8 mouse cellular contexts compared by ENCODE assay signal in the genomic region with DNA sequence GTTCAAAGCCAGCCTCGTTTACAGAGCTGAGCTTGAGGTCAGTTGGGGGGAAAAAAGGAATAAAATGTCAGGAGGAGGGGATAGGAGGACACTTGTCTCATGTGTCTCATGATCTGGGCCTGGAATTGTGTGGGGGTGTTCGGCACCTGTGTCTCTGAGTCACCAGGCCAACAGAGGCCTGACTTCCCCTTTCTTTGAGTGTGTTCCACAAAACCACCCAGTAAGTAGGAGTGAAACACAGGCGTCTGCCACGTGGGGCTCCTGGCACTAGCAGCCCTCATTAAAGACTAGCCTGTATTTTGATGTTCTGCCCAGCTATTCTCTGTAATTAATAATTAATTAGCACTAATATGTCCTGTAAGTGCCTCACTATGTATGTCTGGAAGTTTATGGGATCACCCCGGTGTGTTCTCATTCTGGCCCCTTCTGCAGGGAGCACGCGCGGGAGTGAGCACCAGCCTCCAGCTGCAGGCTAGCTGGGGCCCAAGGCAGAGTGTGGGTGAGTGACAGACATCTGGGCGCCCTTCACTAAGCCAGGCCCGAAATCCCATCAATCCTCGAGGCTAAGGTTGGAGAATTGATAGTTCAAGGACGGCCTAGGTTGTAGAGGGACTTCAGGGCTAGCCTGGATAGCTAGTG. TPM values are rescaled to one million over a fixed set of nuclear protein-coding genes. Genes with fewer than 3 reads are reported as not detected.
DNase-seq lines count a peak whose midpoint lies in the region; ATAC-seq and TF ChIP-seq lines count a peak whose summit lies in the region.

No protein-coding gene starts in this region.

- no peaks in the 10 kb centered on the region for H3K36me3 ChIP-seq in kidney, adult 2 months (ENCODE audit: control insufficient read depth, insufficient read depth, low read length)
- no peaks in the 10 kb centered on the region for H3K36me3 ChIP-seq in embryonic facial prominence, embryonic 14.5 days (ENCODE audit: control insufficient read depth, insufficient read depth, low read length)
- H3K36me3 ChIP-seq in kidney, postnatal 0 days (ENCODE audit: insufficient read depth, low read length) = no peaks in the 10 kb centered on the region
- peaks cover 9% of the 10 kb centered on the region for H3K36me3 ChIP-seq in midbrain, postnatal 0 days (ENCODE audit: insufficient read depth, low read length)

- no peak for TF ChIP-seq POLR2A in kidney, adult 2 months (IDR thresholded peaks at IDR 0.05; ENCODE audit: low read depth, low read length)

- H3K4me2 ChIP-seq in embryonic facial prominence, embryonic 14.5 days (ENCODE audit: low read depth, low read length) = peak overlapping the region; percentile 98; the same call in 1 of the 2 replicates
- peak overlapping the region; percentile 99 for H3K4me2 ChIP-seq in kidney, postnatal 0 days (ENCODE audit: low read length)
- no peak overlapping the region; the same call in 1 of the 2 replicates for H3K4me2 ChIP-seq in midbrain, postnatal 0 days (ENCODE audit: low read depth, low read length, poor library complexity, severe bottlenecking)

- H3K27me3 ChIP-seq in kidney, adult 2 months (replicated peaks; ENCODE audit: control insufficient read depth, insufficient read depth, low read length) = no peaks in the 10 kb centered on the region
- H3K27me3 ChIP-seq in embryonic facial prominence, embryonic 14.5 days (replicated peaks; ENCODE audit: control insufficient read depth, insufficient read depth, low read length) = no peaks in the 10 kb centered on the region
- H3K27me3 ChIP-seq in kidney, postnatal 0 days (ENCODE audit: insufficient read depth, low read length) = no peaks in the 10 kb centered on the region
- H3K27me3 ChIP-seq in midbrain, postnatal 0 days (ENCODE audit: insufficient read depth, low read length) = no peaks in the 10 kb centered on the region

- TF ChIP-seq CTCF in kidney, adult 2 months (conservative IDR thresholded peaks at IDR 0.05; ENCODE audit: insufficient read depth, insufficient read length, low read depth, low read length) = no peak
- TF ChIP-seq CTCF in kidney, postnatal 0 days (IDR thresholded peaks at IDR 0.05; ENCODE audit: low read depth) = no peak
- no peak for TF ChIP-seq CTCF in midbrain, postnatal 0 days (IDR thresholded peaks at IDR 0.05)

- peak; percentile 57 for DNase-seq in kidney, adult 2 months
- DNase-seq in kidney, postnatal 14 days = no peak
- no peak for DNase-seq in embryonic facial prominence, embryonic 14.5 days (ENCODE audit: low spot score)
- DNase-seq in kidney, postnatal 0 days (ENCODE audit: low spot score) = no peak
- no peak for DNase-seq in midbrain, postnatal 0 days (ENCODE audit: low spot score)
- DNase-seq in cerebellum, adult 8-10 months = no peak
- DNase-seq in gastrocnemius, postnatal 10 days = no peak
- no peak for DNase-seq in adrenal gland, adult (ENCODE audit: inconsistent age in 2 of 2, low spot score in 1 of 2)

- WGBS in kidney, adult 2 months = 44% methylated on average over 12 of the region's 12 CpGs
- 52% methylated on average over 12 of the region's 12 CpGs for WGBS in embryonic facial prominence, embryonic 14.5 days
- WGBS in kidney, postnatal 0 days = 45% methylated on average over 12 of the region's 12 CpGs
- WGBS in midbrain, postnatal 0 days = 60% methylated on average over 12 of the region's 12 CpGs

- ATAC-seq in embryonic facial prominence, embryonic 14.5 days (ENCODE audit: low read depth) = no peak
- ATAC-seq in kidney, postnatal 0 days (replicated peaks; ENCODE audit: low FRiP score, low read depth) = no peak
- ATAC-seq in midbrain, postnatal 0 days (ENCODE audit: low FRiP score) = no peak

- H3K9me3 ChIP-seq in embryonic facial prominence, embryonic 14.5 days (ENCODE audit: control insufficient read depth, low read length) = no peaks in the 10 kb centered on the region
- no peaks in the 10 kb centered on the region for H3K9me3 ChIP-seq in kidney, postnatal 0 days (replicated peaks; ENCODE audit: low read length)
- H3K9me3 ChIP-seq in midbrain, postnatal 0 days (ENCODE audit: low read length) = no peaks in the 10 kb centered on the region

- H3K27ac ChIP-seq in kidney, adult 2 months (ENCODE audit: insufficient read depth, low read depth, low read length) = no peak overlapping the region
- no peak overlapping the region for H3K27ac ChIP-seq in embryonic facial prominence, embryonic 14.5 days (replicated peaks; ENCODE audit: low read depth, low read length)
- H3K27ac ChIP-seq in kidney, postnatal 0 days = no peak overlapping the region
- no peak overlapping the region for H3K27ac ChIP-seq in midbrain, postnatal 0 days (ENCODE audit: low read depth, low read length)

- H3K4me3 ChIP-seq in kidney, adult 2 months (ENCODE audit: insufficient read depth, low read depth, low read length) = no peak overlapping the region
- peak overlapping the region; percentile 81; the same call in 1 of the 2 replicates for H3K4me3 ChIP-seq in embryonic facial prominence, embryonic 14.5 days (ENCODE audit: low read depth, low read length)
- H3K4me3 ChIP-seq in kidney, postnatal 0 days (replicated peaks; ENCODE audit: low read depth, low read length) = no peak overlapping the region; the same call in 1 of the 2 replicates
- no peak overlapping the region for H3K4me3 ChIP-seq in midbrain, postnatal 0 days (ENCODE audit: low read depth, low read length)

- no peak overlapping the region for H3K9ac ChIP-seq in embryonic facial prominence, embryonic 14.5 days (ENCODE audit: low read depth, low read length)
- H3K9ac ChIP-seq in kidney, postnatal 0 days (ENCODE audit: low read depth, low read length) = peak overlapping the region; percentile 36; the same call in 1 of the 2 replicates
- 0 out of 2 replicates have a peak overlapping the region, but pooled peaks have one; percentile 13 for H3K9ac ChIP-seq in midbrain, postnatal 0 days (replicated peaks; ENCODE audit: low read length, poor library complexity, severe bottlenecking)

- peaks cover 21% of the 10 kb centered on the region for H3K4me1 ChIP-seq in kidney, adult 2 months (ENCODE audit: control insufficient read depth, insufficient read depth, low read length)
- peaks cover 10% of the 10 kb centered on the region for H3K4me1 ChIP-seq in embryonic facial prominence, embryonic 14.5 days (ENCODE audit: control insufficient read depth, insufficient read depth, low read length)
- peaks cover 16% of the 10 kb centered on the region; the same call in 1 of the 2 replicates for H3K4me1 ChIP-seq in kidney, postnatal 0 days (replicated peaks; ENCODE audit: insufficient read depth, low read length)
- peaks cover 4% of the 10 kb centered on the region for H3K4me1 ChIP-seq in midbrain, postnatal 0 days (ENCODE audit: insufficient read depth, low read length)

RNA-seq across cellular contexts. Expression of gene Mfsd12, which starts 0.8 kb away (rescaled TPM):
- polyA plus RNA-seq in kidney, adult 2 months (2012; rRNA removed) = 23.4 and 28.1 TPM in 2 replicates
- 6.8 and 9.8 TPM in 2 replicates for polyA plus RNA-seq in embryonic facial prominence, embryonic 14.5 days (2014; fragmentation: Nextera tagmentation; extraction: Ambion mirVana)
- 11.3 and 11.6 TPM in 2 replicates for polyA plus RNA-seq in kidney, postnatal 0 days (2015; fragmentation: Nextera tagmentation; extraction: Ambion mirVana)
- 31.9 and 40.6 TPM in 2 replicates for total RNA-seq in midbrain, postnatal 0 days (2014; rRNA removed)
- 13.6 and 15.4 TPM in 2 replicates for polyA plus RNA-seq in midbrain, postnatal 0 days (2015; fragmentation: Nextera tagmentation; extraction: Ambion mirVana)
- 1 to 10 TPM; 4.5 to 7.5 TPM for total RNA-seq in gastrocnemius, postnatal 10 days (2021)

RNA-seq across cellular contexts. Expression of gene Hmg20b, which starts 6.2 kb away (rescaled TPM):
- 66.4 and 82.1 TPM in 2 replicates for polyA plus RNA-seq in kidney, adult 2 months (2012; rRNA removed)
- polyA plus RNA-seq in embryonic facial prominence, embryonic 14.5 days (2014; fragmentation: Nextera tagmentation; extraction: Ambion mirVana) = 66.8 and 78.7 TPM in 2 replicates
- 92.4 and 99.0 TPM in 2 replicates for polyA plus RNA-seq in kidney, postnatal 0 days (2015; fragmentation: Nextera tagmentation; extraction: Ambion mirVana)
- total RNA-seq in midbrain, postnatal 0 days (2014; rRNA removed) = 9.6 and 12.6 TPM in 2 replicates
- polyA plus RNA-seq in midbrain, postnatal 0 days (2015; fragmentation: Nextera tagmentation; extraction: Ambion mirVana) = 23.4 and 24.5 TPM in 2 replicates
- 10 to 100 TPM; 26.8 to 41.9 TPM for total RNA-seq in gastrocnemius, postnatal 10 days (2021)

RNA-seq across cellular contexts. Expression of gene 4930404N11Rik, which starts 9.1 kb away (rescaled TPM):
- polyA plus RNA-seq in kidney, adult 2 months (2012; rRNA removed) = 0.16 and 0.61 TPM in 2 replicates
- 0.31 and 0.71 TPM in 2 replicates for polyA plus RNA-seq in embryonic facial prominence, embryonic 14.5 days (2014; fragmentation: Nextera tagmentation; extraction: Ambion mirVana)
- polyA plus RNA-seq in kidney, postnatal 0 days (2015; fragmentation: Nextera tagmentation; extraction: Ambion mirVana) = 0.45 and 0.59 TPM in 2 replicates
- total RNA-seq in midbrain, postnatal 0 days (2014; rRNA removed) = 1.4 TPM in 1 of 2 replicates, not detected in the other
- 0.47 and 0.54 TPM in 2 replicates for polyA plus RNA-seq in midbrain, postnatal 0 days (2015; fragmentation: Nextera tagmentation; extraction: Ambion mirVana)
- total RNA-seq in gastrocnemius, postnatal 10 days (2021) = 1 to 10 TPM in 1 of 2 experiments, under 1 TPM in 1; 0.85 to 1.4 TPM

RNA-seq across cellular contexts. Expression of gene Gipc3, which starts 13.4 kb away (rescaled TPM):
- 1.4 and 1.5 TPM in 2 replicates for polyA plus RNA-seq in kidney, adult 2 months (2012; rRNA removed)
- polyA plus RNA-seq in embryonic facial prominence, embryonic 14.5 days (2014; fragmentation: Nextera tagmentation; extraction: Ambion mirVana) = 0.04 and 0.14 TPM in 2 replicates
- polyA plus RNA-seq in kidney, postnatal 0 days (2015; fragmentation: Nextera tagmentation; extraction: Ambion mirVana) = 0.07 and 0.13 TPM in 2 replicates
- total RNA-seq in midbrain, postnatal 0 days (2014; rRNA removed) = 0.09 and 0.16 TPM in 2 replicates
- polyA plus RNA-seq in midbrain, postnatal 0 days (2015; fragmentation: Nextera tagmentation; extraction: Ambion mirVana) = not detected in 2 replicates
- total RNA-seq in gastrocnemius, postnatal 10 days (2021) = 1 to 10 TPM in 1 of 2 experiments, under 1 TPM in 1; 0.96 to 1.3 TPM

RNA-seq across cellular contexts. Expression of gene Fzr1, which starts 21.8 kb away (rescaled TPM):
- polyA plus RNA-seq in kidney, adult 2 months (2012; rRNA removed) = 41.1 and 49.8 TPM in 2 replicates
- polyA plus RNA-seq in embryonic facial prominence, embryonic 14.5 days (2014; fragmentation: Nextera tagmentation; extraction: Ambion mirVana) = 69.5 and 90.1 TPM in 2 replicates
- polyA plus RNA-seq in kidney, postnatal 0 days (2015; fragmentation: Nextera tagmentation; extraction: Ambion mirVana) = 67.5 and 70.6 TPM in 2 replicates
- 92.6 and 98.3 TPM in 2 replicates for total RNA-seq in midbrain, postnatal 0 days (2014; rRNA removed)
- polyA plus RNA-seq in midbrain, postnatal 0 days (2015; fragmentation: Nextera tagmentation; extraction: Ambion mirVana) = 147 and 149 TPM in 2 replicates
- 10 to 100 TPM; 17.6 to 24.1 TPM for total RNA-seq in gastrocnemius, postnatal 10 days (2021)
